Mouse (Mus musculus) myocyte (in vitro differentiated cells): ENCODE results near the gene Tmed6. TPM values are rescaled to one million over a fixed set of nuclear protein-coding genes. Genes with fewer than 3 reads are reported as not detected.

Experiments used
- H3K27me3 ChIP-seq: one replicate; pipeline ENCODE4 v1.6.1; 2011; ENCODE audit not compliant: control insufficient read depth, insufficient read depth, insufficient read length
- H3K36me3 ChIP-seq: one replicate; pipeline ENCODE4 v1.6.1; 2011; ENCODE audit not compliant: control insufficient read depth, insufficient read depth
- H3K4me2 ChIP-seq: one replicate; pipeline ENCODE4 v1.6.1; 2011; ENCODE audit warnings: low read depth, control low read depth
- H3K4me3 ChIP-seq: one replicate; pipeline ENCODE4 v1.5.1; 2011; ENCODE audit warnings: mild to moderate bottlenecking, control low read depth, moderate library complexity
- H3K79me2 ChIP-seq: one replicate; pipeline ENCODE4 v1.6.1; 2011; ENCODE audit not compliant: control insufficient read depth, insufficient read depth
- H3ac ChIP-seq: one replicate; pipeline ENCODE4 v1.6.1; 2011; ENCODE audit not compliant: control insufficient read depth, insufficient read length
- CEBPB ChIP-seq: IDR thresholded peaks from 2 replicates; pipeline ENCODE4 v1.6.1; 2011; ENCODE audit warnings: mild to moderate bottlenecking, moderate library complexity; ENCODE audit not compliant: poor library complexity, insufficient read depth, severe bottlenecking
- E2F4 ChIP-seq: IDR thresholded peaks from one replicate; pipeline ENCODE4 v1.6.1; 2011; ENCODE audit warnings: mild to moderate bottlenecking, control low read depth, moderate library complexity; ENCODE audit not compliant: insufficient read depth
- MAX ChIP-seq: IDR thresholded peaks from one replicate; pipeline ENCODE4 v1.6.1; 2011; ENCODE audit warnings: low read depth, mild to moderate bottlenecking, control low read depth
- MYOD1 ChIP-seq, 3 experiments: IDR thresholded peaks; one replicate each; pipeline ENCODE4 v1.6.1; 2011; ENCODE audit warnings: control low read depth in 2 of 3, low read depth in 2 of 3, mild to moderate bottlenecking in 2 of 3, moderate library complexity in 1 of 3; ENCODE audit not compliant: insufficient read length in 2 of 3, control insufficient read depth in 1 of 3
- MYOG ChIP-seq, 3 experiments: IDR thresholded peaks; one replicate each; pipeline ENCODE4 v1.6.1; 2011; ENCODE audit warnings: control low read depth in 2 of 3, low read depth in 2 of 3, mild to moderate bottlenecking in 2 of 3; ENCODE audit not compliant: insufficient read length in 2 of 3, control insufficient read depth in 1 of 3, insufficient read depth in 1 of 3
- POLR2A ChIP-seq: IDR thresholded peaks from one replicate; pipeline ENCODE4 v1.6.1; 2011; ENCODE audit warnings: low read depth, mild to moderate bottlenecking, control low read depth, moderate library complexity; ENCODE audit not compliant: insufficient read length
- POLR2AphosphoS2 ChIP-seq: IDR thresholded peaks from one replicate; pipeline ENCODE4 v1.6.1; 2011; ENCODE audit warnings: low read depth, control low read depth; ENCODE audit not compliant: insufficient read length
- REST ChIP-seq: IDR thresholded peaks from one replicate; pipeline ENCODE4 v1.6.1; 2011; ENCODE audit warnings: mild to moderate bottlenecking, control low read depth, moderate library complexity; ENCODE audit not compliant: insufficient read depth, insufficient read length
- SRF ChIP-seq: IDR thresholded peaks from one replicate; pipeline ENCODE4 v1.6.1; 2011; ENCODE audit warnings: low read depth; ENCODE audit not compliant: control insufficient read depth, insufficient read length
- TCF12 ChIP-seq: IDR thresholded peaks from one replicate; pipeline ENCODE4 v1.6.1; 2011; ENCODE audit warnings: mild to moderate bottlenecking, control low read depth; ENCODE audit not compliant: poor library complexity, insufficient read depth, severe bottlenecking
- TCF3 ChIP-seq: IDR thresholded peaks from one replicate; pipeline ENCODE4 v1.6.1; 2011; ENCODE audit warnings: low read depth, control low read depth; ENCODE audit not compliant: insufficient read length
- USF1 ChIP-seq: IDR thresholded peaks from one replicate; pipeline ENCODE4 v1.6.1; 2011; ENCODE audit warnings: low read depth, mild to moderate bottlenecking, control low read depth, moderate library complexity
- polyA plus RNA-seq: library from polyadenylated mRNA; unstranded; fragments of >200 nt; fragmentation: generic; extraction: Trizol; gene quantifications from one replicate; pipeline ENCODE4 v1.2.1, GENCODE M21; 2012; ENCODE audit warnings: missing spikeins

The Tmed6 gene
- polyA plus RNA-seq, 1 experiment: not detected

DNA sequence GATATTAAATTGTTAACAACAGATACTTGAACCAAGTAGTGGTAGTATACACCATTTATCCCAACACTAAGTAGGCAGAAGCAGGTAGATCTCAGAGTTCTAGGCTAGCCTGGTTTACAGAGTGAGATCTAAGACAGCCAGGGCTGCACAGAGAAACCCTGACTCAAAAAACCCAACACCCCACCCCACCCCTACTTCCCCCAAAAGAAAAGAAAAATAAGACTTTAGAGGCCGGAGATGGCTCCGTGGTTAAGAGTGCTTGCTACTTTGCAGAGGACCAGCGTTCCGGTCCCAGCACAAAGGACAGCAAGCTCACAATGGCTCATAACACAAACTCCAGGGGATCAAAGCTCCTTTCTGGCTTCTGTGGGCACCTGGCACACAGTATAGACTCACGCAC is 20.6 kb upstream of the Tmed6 start:
- TF ChIP-seq MYOD1 (IDR thresholded peaks at IDR 0.05; ENCODE audit: control insufficient read depth in 1 of 3, insufficient read length in 2 of 3, low read depth in 2 of 3) (no peak), E2F4 (no peak)
- H3ac ChIP-seq: no peak overlapping the region
- peaks cover 16% of the 10 kb centered on the region for H3K79me2 ChIP-seq
- H3K36me3 ChIP-seq: peaks cover 26% of the 10 kb centered on the region
- H3K27me3 ChIP-seq: no peaks in the 10 kb centered on the region
- no peak overlapping the region for H3K4me2 ChIP-seq
- no peak overlapping the region for H3K4me3 ChIP-seq

DNA sequence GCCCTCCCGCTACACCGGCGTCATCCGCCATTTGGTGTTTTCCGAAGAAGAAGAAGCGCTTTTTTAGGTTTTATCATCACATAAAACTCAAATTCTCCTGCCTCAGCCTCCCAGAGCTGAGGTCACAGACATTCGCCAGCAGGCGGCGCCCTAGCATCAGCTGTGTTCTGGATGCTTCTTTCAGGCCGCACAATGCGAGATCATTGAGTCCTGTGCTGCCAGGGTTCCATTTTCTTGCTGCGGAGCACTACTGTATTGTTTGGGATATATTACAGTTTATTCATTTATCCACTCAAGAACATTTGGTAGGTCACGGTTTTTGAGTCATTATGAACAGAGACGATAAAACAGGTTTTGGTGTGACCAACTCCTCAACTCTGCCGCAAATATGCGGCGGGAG is 19.9 kb upstream of the Tmed6 start:
- Histone ChIP-seq H3K36me3 (peaks cover 31% of the 10 kb centered on the region), H3ac (no peak overlapping the region), H3K79me2 (peaks cover 16% of the 10 kb centered on the region), H3K4me3 (no peak overlapping the region), H3K27me3 (no peaks in the 10 kb centered on the region), H3K4me2 (no peak overlapping the region)
- TF ChIP-seq E2F4 (no peak), REST (no peak), SRF (no peak), MAX (no peak), TCF12 (no peak), POLR2A (no peak), CEBPB (no peak), POLR2AphosphoS2 (no peak), USF1 (no peak), TCF3 (no peak), MYOD1 (IDR thresholded peaks at IDR 0.05; ENCODE audit: control insufficient read depth in 1 of 3, insufficient read length in 2 of 3, low read depth in 2 of 3) (no peak), MYOG (IDR thresholded peaks at IDR 0.05; ENCODE audit: control insufficient read depth in 1 of 3, insufficient read depth in 1 of 3, insufficient read length in 2 of 3, low read depth in 2 of 3) (no peak)

GRCm38 (mm10) chr8:107076239-107076888 is 10.9 kb upstream of the Tmed6 start:
- Histone ChIP-seq H3K36me3 (peaks cover 40% of the 10 kb centered on the region), H3K4me3 (no peak overlapping the region)

GRCm38 (mm10) chr8:107074128-107074527 is 8.7 kb upstream of the Tmed6 start:
- H3K4me2 ChIP-seq: no peak overlapping the region
- H3K4me3 ChIP-seq: no peak overlapping the region
- no peak overlapping the region for H3ac ChIP-seq
- no peaks in the 10 kb centered on the region for H3K27me3 ChIP-seq
- TF ChIP-seq MYOG (IDR thresholded peaks at IDR 0.05; ENCODE audit: control insufficient read depth in 1 of 3, insufficient read depth in 1 of 3, insufficient read length in 2 of 3, low read depth in 2 of 3): peak; percentile 22 to 87 (median 61)
- TF ChIP-seq MYOD1 (IDR thresholded peaks at IDR 0.05; ENCODE audit: control insufficient read depth in 1 of 3, insufficient read length in 2 of 3, low read depth in 2 of 3): peak in 2 of 3 experiments; percentile 35 to 75
- TF ChIP-seq TCF12: peak; percentile 7
- TF ChIP-seq POLR2AphosphoS2: peak; percentile 42
- TF ChIP-seq CEBPB: no peak
- no peaks in the 10 kb centered on the region for H3K79me2 ChIP-seq
- H3K36me3 ChIP-seq: peaks cover 34% of the 10 kb centered on the region

More at GRCm38 (mm10) chr8:107076239-107076888, 10.9 kb upstream of the Tmed6 start:
- Histone ChIP-seq H3K79me2 (no peaks in the 10 kb centered on the region), H3K4me2 (no peak overlapping the region), H3ac (no peak overlapping the region), H3K27me3 (no peaks in the 10 kb centered on the region)
- TF ChIP-seq MYOG (IDR thresholded peaks at IDR 0.05; ENCODE audit: control insufficient read depth in 1 of 3, insufficient read depth in 1 of 3, insufficient read length in 2 of 3, low read depth in 2 of 3): no peak
- TF ChIP-seq USF1: no peak
- TF ChIP-seq POLR2A: no peak
- TF ChIP-seq E2F4: no peak
- no peak for TF ChIP-seq SRF
- no peak for TF ChIP-seq MAX
- no peak for TF ChIP-seq MYOD1 (IDR thresholded peaks at IDR 0.05; ENCODE audit: control insufficient read depth in 1 of 3, insufficient read length in 2 of 3, low read depth in 2 of 3)
- TF ChIP-seq TCF12: no peak

GRCm38 (mm10) chr8:107073706-107074105 is 8.3 kb upstream of the Tmed6 start:
- Histone ChIP-seq H3K36me3 (peaks cover 33% of the 10 kb centered on the region), H3K79me2 (no peaks in the 10 kb centered on the region), H3K27me3 (no peaks in the 10 kb centered on the region), H3ac (no peak overlapping the region), H3K4me2 (no peak overlapping the region), H3K4me3 (no peak overlapping the region)
- no peak for TF ChIP-seq SRF
- TF ChIP-seq E2F4: no peak
